Mouse (Mus musculus) spleen, adult 2 months (tissue): ENCODE measurements at regions not wholly inside any gene's neighbourhood (a gene's known extent, or its start where the extent isn't known, plus 50 kb on each side); places are given as distances from the start of the nearest gene placed in this dataset.

Source experiments
- DNase-seq, 2 experiments: peaks; one replicate each; pipeline versions ENCODE4 v3.0.0 to v3.0.0-alpha.2; 2012 to 2021; ENCODE audit warnings: low spot score in 2 of 2, low read depth in 1 of 2
- H3K27ac ChIP-seq: fragments of 200-500 bp; 2 replicates; pipeline ENCODE4 v1.5.1; 2012; ENCODE audit warnings: low read length, inconsistent platforms; ENCODE audit not compliant: insufficient read depth
- H3K27me3 ChIP-seq: fragments of 200-500 bp; 2 replicates; pipeline ENCODE4 v1.6.1; 2012; ENCODE audit warnings: mild to moderate bottlenecking, moderate library complexity, low read length, inconsistent platforms; ENCODE audit not compliant: control insufficient read depth, insufficient read depth
- H3K36me3 ChIP-seq: fragments of 200-500 bp; 2 replicates; pipeline ENCODE4 v1.6.1; 2012; ENCODE audit warnings: mild to moderate bottlenecking, low read length, inconsistent platforms; ENCODE audit not compliant: control insufficient read depth, insufficient read depth
- H3K4me1 ChIP-seq: fragments of 200-500 bp; 2 replicates; pipeline ENCODE4 v1.6.1; 2011; ENCODE audit warnings: inconsistent platforms; ENCODE audit not compliant: control insufficient read depth, insufficient read depth, insufficient read length
- H3K4me3 ChIP-seq: fragments of 200-500 bp; 2 replicates; pipeline ENCODE4 v1.5.1; 2011; ENCODE audit warnings: mild to moderate bottlenecking, inconsistent platforms; ENCODE audit not compliant: insufficient read depth, insufficient read length; ENCODE audit errors: extremely low read depth
- CTCF ChIP-seq: fragments of 200-500 bp; IDR thresholded peaks from 2 replicates; pipeline ENCODE4 v1.5.1; 2011; ENCODE audit warnings: mild to moderate bottlenecking, inconsistent platforms; ENCODE audit not compliant: insufficient read depth, insufficient read length, insufficient replicate concordance; ENCODE audit errors: extremely low read depth
- POLR2A ChIP-seq: fragments of 200-500 bp; IDR thresholded peaks from 2 replicates; pipeline ENCODE4 v1.6.1; 2011; ENCODE audit warnings: low read depth, low read length, inconsistent platforms
- WGBS: fragments of 180-500 bp; shearing (Covaris S2); methylation state at CpG from one replicate; pipeline ENCODE4 v1.1.7; 2018; 5-methylcytosine and 5-hydroxymethylcytosine counted together

- DNase-seq = no peak
- TF ChIP-seq CTCF = no peak
- 69% methylated on average over 4 of the region's 4 CpGs for WGBS
Observed at GRCm38 (mm10) chr9:46738056-46738455, 260.5 kb upstream of the Gm4791 start.

DNA sequence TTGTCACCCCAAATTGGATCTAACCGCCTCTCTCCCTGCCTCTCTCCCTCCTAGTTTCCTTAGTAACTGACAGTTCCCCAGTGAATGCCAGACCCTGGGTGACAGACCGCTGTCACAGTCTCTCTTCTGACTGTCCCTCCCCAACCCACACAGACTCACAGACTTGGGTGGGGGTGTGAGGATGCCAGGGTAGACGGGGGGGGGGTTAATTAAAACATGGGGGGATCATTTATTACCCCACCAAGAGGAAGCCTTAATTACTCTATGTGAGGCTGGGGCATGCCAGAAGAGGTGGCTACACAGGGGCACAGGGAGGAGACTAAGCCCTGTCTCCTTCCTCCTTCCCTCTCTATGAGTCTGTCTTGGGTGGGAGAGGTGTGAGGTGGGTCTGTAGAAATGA, 261.1 kb upstream of the Gm4791 start:
- Histone ChIP-seq H3K4me1 (no peaks in the 10 kb centered on the region), H3K36me3 (no peaks in the 10 kb centered on the region), H3K4me3 (no peak overlapping the region), H3K27ac (no peak overlapping the region), H3K27me3 (no peaks in the 10 kb centered on the region)
- no peak for DNase-seq
- 64% methylated on average over 3 of the region's 3 CpGs for WGBS
- no peak for TF ChIP-seq CTCF
- no peak for TF ChIP-seq POLR2A

More at GRCm38 (mm10) chr9:46738056-46738455, 260.5 kb upstream of the Gm4791 start:
- Histone ChIP-seq H3K27me3 (no peaks in the 10 kb centered on the region), H3K36me3 (no peaks in the 10 kb centered on the region), H3K4me1 (no peaks in the 10 kb centered on the region), H3K27ac (no peak overlapping the region), H3K4me3 (no peak overlapping the region)

DNA sequence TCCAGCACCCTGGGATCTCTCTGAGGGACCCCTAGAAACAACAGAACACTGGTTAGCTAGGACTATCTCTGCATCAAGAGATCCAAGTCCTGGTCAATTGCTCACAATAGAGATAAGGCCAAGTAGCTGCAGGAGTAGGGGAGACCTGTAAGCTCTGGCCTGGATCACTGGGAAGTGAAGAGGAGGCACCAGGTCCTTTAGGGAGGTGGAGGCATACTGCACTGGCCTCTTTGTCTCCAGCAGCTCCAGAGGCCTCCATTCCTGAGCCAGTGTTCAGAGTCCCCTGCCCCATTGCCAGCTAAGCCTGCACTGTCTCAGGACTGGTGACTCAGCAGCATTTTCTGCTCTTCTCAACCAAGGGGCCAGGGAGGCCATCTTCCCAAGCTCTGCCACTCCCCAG, 262.3 kb upstream of the Gm4791 start:
- no peaks in the 10 kb centered on the region for H3K27me3 ChIP-seq
- H3K4me3 ChIP-seq = no peak overlapping the region
- H3K36me3 ChIP-seq = no peaks in the 10 kb centered on the region
- TF ChIP-seq CTCF (no peak), POLR2A (no peak)
- no peak overlapping the region for H3K27ac ChIP-seq
- H3K4me1 ChIP-seq = no peaks in the 10 kb centered on the region
- no peak for DNase-seq

GRCm38 (mm10) chr9:46735664-46736067, 262.9 kb upstream of the Gm4791 start:
- TF ChIP-seq POLR2A (no peak), CTCF (peak; percentile 30; the same call in 1 of the 2 replicates)
- DNase-seq = peak in 1 of 2 experiments; percentile 40
- Histone ChIP-seq H3K27ac (no peak overlapping the region), H3K4me3 (no peak overlapping the region), H3K36me3 (no peaks in the 10 kb centered on the region), H3K4me1 (no peaks in the 10 kb centered on the region), H3K27me3 (no peaks in the 10 kb centered on the region)
- 5% methylated on average over 4 of the region's 4 CpGs for WGBS

- TF ChIP-seq CTCF = no peak
- no peak for TF ChIP-seq POLR2A
- H3K27me3 ChIP-seq = no peaks in the 10 kb centered on the region
- H3K27ac ChIP-seq = no peak overlapping the region
- H3K36me3 ChIP-seq = no peaks in the 10 kb centered on the region
- no peak overlapping the region for H3K4me3 ChIP-seq
- WGBS = 83% methylated on average over 5 of the region's 5 CpGs
- no peaks in the 10 kb centered on the region for H3K4me1 ChIP-seq
- no peak for DNase-seq
Observed at GRCm38 (mm10) chr9:46728465-46728864, 270.1 kb upstream of the Gm4791 start.

DNA sequence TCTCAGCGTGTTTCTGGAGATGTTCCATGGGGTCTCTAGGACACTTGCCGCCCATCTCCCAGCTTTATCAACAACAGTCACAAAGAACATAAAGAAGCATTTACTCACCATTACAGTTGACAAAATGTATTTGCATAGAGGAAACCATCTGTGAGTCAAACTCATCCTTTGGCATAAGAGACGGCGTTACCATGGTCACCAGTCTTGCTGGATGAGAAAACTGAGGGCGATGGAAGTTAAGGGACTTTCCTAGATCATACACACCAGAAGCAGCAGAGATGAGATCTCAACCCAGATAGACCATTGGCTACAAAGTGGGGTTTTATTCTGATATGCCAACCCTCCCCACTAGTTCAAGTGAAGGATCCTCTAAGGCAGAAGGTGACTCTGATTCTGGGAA, 274.3 kb upstream of the Gm4791 start:
- no peaks in the 10 kb centered on the region for H3K27me3 ChIP-seq
- no peak for DNase-seq

GRCm38 (mm10) chr9:46713415-46713814, 285.1 kb upstream of the Gm4791 start:
- no peak overlapping the region for H3K27ac ChIP-seq
- H3K27me3 ChIP-seq = no peaks in the 10 kb centered on the region
- no peak for TF ChIP-seq CTCF
- TF ChIP-seq POLR2A = no peak
- 89% methylated on average over 10 of the region's 10 CpGs for WGBS
- no peaks in the 10 kb centered on the region for H3K4me1 ChIP-seq
- DNase-seq = no peak
- no peak overlapping the region for H3K4me3 ChIP-seq
- H3K36me3 ChIP-seq = no peaks in the 10 kb centered on the region

More for the DNA sequence above, 274.3 kb upstream of the Gm4791 start:
- Histone ChIP-seq H3K36me3 (no peaks in the 10 kb centered on the region), H3K4me3 (no peak overlapping the region), H3K27ac (no peak overlapping the region), H3K4me1 (no peaks in the 10 kb centered on the region)
- TF ChIP-seq CTCF (no peak), POLR2A (no peak)
- WGBS = 82% methylated on average over 5 of the region's 5 CpGs
